Mouse (Mus musculus): Measurements from ENCODE around the gene Hist1h2bm.
"Not testable (repeated sequence)": the region's sequence is repeated elsewhere in the genome, so short reads cannot be mapped to it uniquely, and the experiment has no call there.

GRCm38 (mm10) chr13:21717397-21718357, 4.2 kb upstream of the Hist1h2bm start, which contains the start of gene Hist1h3h:
- TF ChIP-seq TAL1 (IDR thresholded peaks at IDR 0.05; ENCODE audit: low read length); ELF1 (IDR thresholded peaks at IDR 0.05; ENCODE audit: low read depth, low read length); CTCF (IDR thresholded peaks at IDR 0.05 in 2 of 3, conservative IDR thresholded peaks at IDR 0.05 in 1 of 3; ENCODE audit: control insufficient read depth in 1 of 3, insufficient read depth in 1 of 3, low read depth in 2 of 3, low read length in 3 of 3, poor library complexity in 1 of 3, severe bottlenecking in 1 of 3); MEF2A (IDR thresholded peaks at IDR 0.05; ENCODE audit: extremely low read depth, insufficient replicate concordance, low read depth, low read length, poor library complexity, severe bottlenecking); RAD21 (IDR thresholded peaks at IDR 0.05; ENCODE audit: low read depth, low read length); EP300 (IDR thresholded peaks at IDR 0.05; ENCODE audit: low read depth in 1 of 2, low read length in 2 of 2); JUND (IDR thresholded peaks at IDR 0.05; ENCODE audit: low read depth, low read length); NELFE (IDR thresholded peaks at IDR 0.05; ENCODE audit: low read depth, low read length); MAZ (IDR thresholded peaks at IDR 0.05; ENCODE audit: low read depth, low read length); CHD2 (IDR thresholded peaks at IDR 0.05; ENCODE audit: low read length); ETS1 (IDR thresholded peaks at IDR 0.05; ENCODE audit: low read depth, low read length); ZKSCAN1 (IDR thresholded peaks at IDR 0.05; ENCODE audit: low read depth, low read length); MAX (IDR thresholded peaks at IDR 0.05; ENCODE audit: low read length); NRF1 (IDR thresholded peaks at IDR 0.05; ENCODE audit: insufficient read depth, low read depth, low read length, poor library complexity, severe bottlenecking): not testable (repeated sequence)

Data from MEL (cell line).